Mouse (Mus musculus) gastrocnemius, postnatal 25 days (tissue): ENCODE data around the gene Tent4a. TPM values are rescaled to one million over a fixed set of nuclear protein-coding genes. Genes with fewer than 3 reads are reported as not detected.

ENCODE experiments used
- DNase-seq: peaks from one replicate; pipeline ENCODE4 v3.0.0; 2022
- total RNA-seq, 2 experiments: library from RNA; stranded (reverse); gene quantifications; 1 replicate in 1 of 2; 2 replicates in 1 of 2; pipeline ENCODE4 v1.2.3; 2021

The Tent4a gene
- total RNA-seq, 2 experiments from 2014 or later: 6.0 to 6.2 TPM

- no peak for DNase-seq
Measured at GRCm38 (mm10) chr13:69479906-69480305, 54.5 kb downstream of the Tent4a start.

GRCm38 (mm10) chr13:69478703-69479102, 55.7 kb downstream of the Tent4a start:
- no peak for DNase-seq

- DNase-seq: no peak
Measured at GRCm38 (mm10) chr13:69460635-69461465, 73.6 kb downstream of the Tent4a start.

GRCm38 (mm10) chr13:69459657-69460458, 74.6 kb downstream of the Tent4a start:
- no peak for DNase-seq

GRCm38 (mm10) chr13:69458891-69459290, 75.5 kb downstream of the Tent4a start:
- no peak for DNase-seq

GRCm38 (mm10) chr13:69458461-69458860, 76.0 kb downstream of the Tent4a start:
- no peak for DNase-seq

GRCm38 (mm10) chr13:69457105-69457504, 77.3 kb downstream of the Tent4a start:
- no peak for DNase-seq

GRCm38 (mm10) chr13:69456641-69457040, 77.8 kb downstream of the Tent4a start:
- no peak for DNase-seq

GRCm38 (mm10) chr13:69455476-69456175, 78.8 kb downstream of the Tent4a start:
- no peak for DNase-seq

Other genes with a start within 250 kb of the Tent4a start
- 10 to 100 TPM; 37.8 to 39.2 TPM for gene Nsun2, start 871 bp downstream of the Tent4a start, total RNA-seq
- 1 to 10 TPM in 1 of 2 experiments, under 1 TPM in 1; 0.31 to 1.1 TPM for gene Srd5a1, start 76.8 kb upstream of the Tent4a start, total RNA-seq
- gene Ube2ql1, start 205.3 kb upstream of the Tent4a start, total RNA-seq: under 1 TPM; 0.27 to 0.64 TPM